Mouse (Mus musculus) lung, embryonic 15.5 days (tissue): Measurements from ENCODE around the gene Piezo1. TPM values are rescaled to one million over a fixed set of nuclear protein-coding genes. Genes with fewer than 3 reads are reported as not detected.

Experiments
- ATAC-seq: fragments of 200-750 bp; cut with Nextera tagmentation; 2 replicates; pipeline ENCODE4 v1.8.0; 2017; ENCODE audit warnings: moderate number of reproducible peaks, borderline replicate concordance; ENCODE audit not compliant: low FRiP score, low TSS enrichment; ENCODE audit errors: extremely low read depth
- H3K27ac ChIP-seq: fragments of 300-500 bp; sonication (generic); 2 replicates; pipeline ENCODE4 v1.5.1; 2015; ENCODE audit warnings: moderate library complexity, mild to moderate bottlenecking, inconsistent platforms
- H3K27me3 ChIP-seq: fragments of 300-500 bp; sonication (generic); 2 replicates; pipeline ENCODE4 v1.6.1; 2015; ENCODE audit warnings: inconsistent platforms
- H3K36me3 ChIP-seq: fragments of 300-500 bp; sonication (generic); 2 replicates; pipeline ENCODE4 v1.6.1; 2015; ENCODE audit warnings: inconsistent platforms
- H3K4me1 ChIP-seq: fragments of 300-500 bp; sonication (generic); 2 replicates; pipeline ENCODE4 v1.6.1; 2015; ENCODE audit warnings: inconsistent platforms
- H3K4me2 ChIP-seq: fragments of 300-500 bp; sonication (generic); 2 replicates; pipeline ENCODE4 v1.6.1; 2015; ENCODE audit warnings: inconsistent platforms, mild to moderate bottlenecking, moderate library complexity
- H3K4me3 ChIP-seq: fragments of 300-500 bp; sonication (generic); 2 replicates; pipeline ENCODE4 v1.5.1; 2015; ENCODE audit warnings: mild to moderate bottlenecking, inconsistent platforms
- H3K9ac ChIP-seq: fragments of 300-500 bp; sonication (generic); 2 replicates; pipeline ENCODE4 v1.6.1; 2015; ENCODE audit warnings: inconsistent platforms
- H3K9me3 ChIP-seq: fragments of 300-500 bp; sonication (generic); 2 replicates; pipeline ENCODE4 v1.6.1; 2016; ENCODE audit warnings: inconsistent platforms
- WGBS: fragments of 180-500 bp; shearing (Covaris S2); methylation state at CpG from one replicate; pipeline ENCODE4 v1.1.7; 2015; 5-methylcytosine and 5-hydroxymethylcytosine counted together
- polyA plus RNA-seq: library from polyadenylated mRNA; unstranded; fragments of >200 nt; fragmentation: Nextera tagmentation; extraction: Ambion mirVana; gene quantifications from 2 replicates; pipeline ENCODE4 v1.2.1, GENCODE M21; 2015

The Piezo1 gene
- polyA plus RNA-seq, 1 experiment from 2014 or later = 23.4 TPM

- Histone ChIP-seq H3K36me3 (peaks cover 5% of the 10 kb centered on the region; the same call in 1 of the 2 replicates), H3K4me3 (no peak overlapping the region), H3K27me3 (no peaks in the 10 kb centered on the region), H3K4me1 (peaks cover 50% of the 10 kb centered on the region), H3K9ac (no peak overlapping the region), H3K27ac (peak overlapping the region; percentile 86), H3K9me3 (no peaks in the 10 kb centered on the region), H3K4me2 (peak overlapping the region; percentile 25)
- ATAC-seq = peak; percentile 76; the same call in 1 of the 2 replicates
- 16% methylated on average over 6 of the region's 6 CpGs for WGBS
These were observed 33.5 kb downstream of the Piezo1 start for GRCm38 (mm10) chr8:122517541-122518190.

GRCm38 (mm10) chr8:122515699-122516098 is 35.4 kb downstream of the Piezo1 start:
- H3K27me3 ChIP-seq = no peaks in the 10 kb centered on the region
- WGBS = 86% methylated on average over 14 of the region's 14 CpGs
- H3K4me2 ChIP-seq = no peak overlapping the region
- no peaks in the 10 kb centered on the region for H3K9me3 ChIP-seq
- ATAC-seq = no peak
- peaks cover 10% of the 10 kb centered on the region; the same call in 1 of the 2 replicates for H3K36me3 ChIP-seq
- H3K9ac ChIP-seq = no peak overlapping the region
- peak overlapping the region; percentile 86; the same call in 1 of the 2 replicates for H3K27ac ChIP-seq
- H3K4me1 ChIP-seq = peaks cover 63% of the 10 kb centered on the region
- no peak overlapping the region for H3K4me3 ChIP-seq

DNA sequence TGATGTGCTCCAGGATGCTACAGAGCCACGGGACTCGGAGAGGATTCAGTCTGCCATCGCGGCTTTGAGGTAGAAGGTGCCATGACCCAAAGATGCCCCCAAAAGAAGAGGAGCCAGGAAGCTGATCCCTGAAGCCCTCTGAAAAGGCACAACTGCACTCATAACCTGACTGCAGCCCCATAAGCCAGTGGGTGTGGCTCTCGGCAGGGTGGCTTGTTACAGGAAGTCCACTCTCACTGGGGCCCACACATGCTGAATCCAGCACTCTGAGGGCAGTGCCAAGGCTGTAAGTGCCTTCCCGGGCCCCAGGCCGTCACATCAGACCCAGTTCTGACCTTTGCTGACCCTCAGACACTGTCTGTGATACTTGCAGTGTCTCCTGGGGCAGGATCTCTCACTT is 38.7 kb downstream of the Piezo1 start:
- H3K27me3 ChIP-seq = no peaks in the 10 kb centered on the region
- no peaks in the 10 kb centered on the region for H3K9me3 ChIP-seq
- H3K36me3 ChIP-seq = peaks cover 10% of the 10 kb centered on the region; the same call in 1 of the 2 replicates
- no peak overlapping the region for H3K4me3 ChIP-seq
- H3K27ac ChIP-seq = peak overlapping the region; percentile 84
- no peak overlapping the region for H3K9ac ChIP-seq
- 58% methylated on average over 7 of the region's 7 CpGs for WGBS
- H3K4me2 ChIP-seq = no peak overlapping the region
- peaks cover 38% of the 10 kb centered on the region for H3K4me1 ChIP-seq
- no peak for ATAC-seq

DNA sequence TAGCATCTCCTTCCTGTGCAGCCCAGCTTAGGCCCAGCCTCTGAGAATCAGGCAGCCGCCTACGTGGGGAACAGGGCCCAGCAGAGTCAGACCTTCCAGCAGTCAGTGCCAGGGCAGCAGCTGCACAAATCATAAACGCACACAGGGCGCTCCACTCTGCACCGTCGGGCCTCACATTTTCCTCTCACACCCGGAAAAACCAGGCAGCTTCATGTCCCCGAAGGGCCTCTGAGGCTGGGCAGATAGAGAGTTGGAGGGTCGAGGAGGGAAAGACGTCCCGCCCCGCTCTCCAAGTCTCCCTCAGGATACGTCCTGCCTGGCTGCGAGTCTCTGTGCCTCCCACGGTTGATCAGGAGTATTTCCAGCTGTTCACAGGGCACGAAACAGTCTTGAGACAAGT is 39.6 kb downstream of the Piezo1 start:
- peaks cover 30% of the 10 kb centered on the region for H3K4me1 ChIP-seq
- no peak overlapping the region for H3K4me3 ChIP-seq
- H3K9ac ChIP-seq = no peak overlapping the region
- 43% methylated on average over 16 of the region's 16 CpGs for WGBS
- peak overlapping the region; percentile 84 for H3K27ac ChIP-seq
- peak; percentile 75; the same call in 1 of the 2 replicates for ATAC-seq
- H3K9me3 ChIP-seq = no peaks in the 10 kb centered on the region
- no peaks in the 10 kb centered on the region for H3K27me3 ChIP-seq
- no peak overlapping the region for H3K4me2 ChIP-seq
- H3K36me3 ChIP-seq = peaks cover 10% of the 10 kb centered on the region; the same call in 1 of the 2 replicates

- 30% methylated on average over 10 of the region's 10 CpGs for WGBS
These were observed 50.3 kb downstream of the Piezo1 start for GRCm38 (mm10) chr8:122500856-122501255.

GRCm38 (mm10) chr8:122497912-122498311 is 53.2 kb downstream of the Piezo1 start:
- H3K9me3 ChIP-seq = no peaks in the 10 kb centered on the region
- no peak for ATAC-seq
- WGBS = 70% methylated on average over 17 of the region's 17 CpGs
- no peaks in the 10 kb centered on the region for H3K4me1 ChIP-seq
- H3K27me3 ChIP-seq = no peaks in the 10 kb centered on the region
- H3K4me3 ChIP-seq = no peak overlapping the region
- peak overlapping the region; percentile 68 for H3K27ac ChIP-seq
- peaks cover 75% of the 10 kb centered on the region for H3K36me3 ChIP-seq
- H3K9ac ChIP-seq = no peak overlapping the region
- no peak overlapping the region for H3K4me2 ChIP-seq

More at GRCm38 (mm10) chr8:122500856-122501255, 50.3 kb downstream of the Piezo1 start:
- Histone ChIP-seq H3K36me3 (peaks cover 47% of the 10 kb centered on the region), H3K27ac (no peak overlapping the region), H3K9me3 (no peaks in the 10 kb centered on the region), H3K9ac (no peak overlapping the region), H3K27me3 (no peaks in the 10 kb centered on the region), H3K4me3 (no peak overlapping the region), H3K4me1 (no peaks in the 10 kb centered on the region), H3K4me2 (no peak overlapping the region)
- ATAC-seq = peak; percentile 35; the same call in 1 of the 2 replicates

- Histone ChIP-seq H3K27me3 (no peaks in the 10 kb centered on the region), H3K9ac (no peak overlapping the region), H3K4me2 (no peak overlapping the region), H3K36me3 (peaks cover 82% of the 10 kb centered on the region), H3K9me3 (no peaks in the 10 kb centered on the region), H3K4me1 (no peaks in the 10 kb centered on the region), H3K4me3 (no peak overlapping the region), H3K27ac (peak overlapping the region; percentile 68)
- ATAC-seq = peak; percentile 15; the same call in 1 of the 2 replicates
- 76% methylated on average over 12 of the region's 12 CpGs for WGBS
These were observed 54.0 kb downstream of the Piezo1 start for GRCm38 (mm10) chr8:122497016-122497734.

DNA sequence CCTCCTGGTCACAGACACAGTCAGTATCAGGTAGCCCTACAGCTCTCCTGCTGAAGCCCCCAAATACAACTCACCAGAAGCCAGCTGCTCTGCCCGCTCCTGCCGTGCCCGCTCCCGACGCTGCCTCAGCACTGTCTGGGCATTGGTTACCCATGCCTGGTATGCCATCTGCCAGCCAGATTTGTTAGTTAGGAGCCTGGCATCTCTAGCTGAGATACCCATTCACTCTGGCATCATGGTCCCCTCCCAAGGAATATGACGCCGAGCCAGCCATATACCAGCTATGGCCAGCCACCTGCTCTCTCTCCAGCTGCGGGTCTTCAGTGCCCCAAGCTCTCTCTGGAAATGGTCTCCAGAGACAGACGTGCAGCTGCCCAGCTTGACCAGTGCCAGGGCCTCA is 62.7 kb downstream of the Piezo1 start:
- WGBS = 91% methylated on average over 9 of the region's 9 CpGs
- no peak for ATAC-seq
- Histone ChIP-seq H3K27me3 (no peaks in the 10 kb centered on the region), H3K9me3 (no peaks in the 10 kb centered on the region), H3K36me3 (peaks cover 96% of the 10 kb centered on the region), H3K4me3 (no peak overlapping the region), H3K4me1 (no peaks in the 10 kb centered on the region), H3K4me2 (no peak overlapping the region), H3K27ac (no peak overlapping the region), H3K9ac (no peak overlapping the region)

- no peaks in the 10 kb centered on the region for H3K27me3 ChIP-seq
- H3K9ac ChIP-seq = no peak overlapping the region
- peaks cover 92% of the 10 kb centered on the region for H3K36me3 ChIP-seq
- H3K4me1 ChIP-seq = no peaks in the 10 kb centered on the region
- H3K27ac ChIP-seq = no peak overlapping the region
- no peaks in the 10 kb centered on the region for H3K9me3 ChIP-seq
- no peak overlapping the region for H3K4me2 ChIP-seq
- H3K4me3 ChIP-seq = no peak overlapping the region
- WGBS = 84% methylated on average over 12 of the region's 12 CpGs
- ATAC-seq = no peak
These were observed 66.3 kb downstream of the Piezo1 start for GRCm38 (mm10) chr8:122484831-122485230.

GRCm38 (mm10) chr8:122483877-122484276 is 67.3 kb downstream of the Piezo1 start:
- Histone ChIP-seq H3K4me3 (no peak overlapping the region), H3K27ac (no peak overlapping the region), H3K27me3 (no peaks in the 10 kb centered on the region), H3K4me1 (no peaks in the 10 kb centered on the region), H3K36me3 (peaks cover 92% of the 10 kb centered on the region), H3K9ac (no peak overlapping the region), H3K9me3 (no peaks in the 10 kb centered on the region), H3K4me2 (no peak overlapping the region)
- ATAC-seq = no peak
- WGBS = 98% methylated on average over 7 of the region's 7 CpGs

DNA sequence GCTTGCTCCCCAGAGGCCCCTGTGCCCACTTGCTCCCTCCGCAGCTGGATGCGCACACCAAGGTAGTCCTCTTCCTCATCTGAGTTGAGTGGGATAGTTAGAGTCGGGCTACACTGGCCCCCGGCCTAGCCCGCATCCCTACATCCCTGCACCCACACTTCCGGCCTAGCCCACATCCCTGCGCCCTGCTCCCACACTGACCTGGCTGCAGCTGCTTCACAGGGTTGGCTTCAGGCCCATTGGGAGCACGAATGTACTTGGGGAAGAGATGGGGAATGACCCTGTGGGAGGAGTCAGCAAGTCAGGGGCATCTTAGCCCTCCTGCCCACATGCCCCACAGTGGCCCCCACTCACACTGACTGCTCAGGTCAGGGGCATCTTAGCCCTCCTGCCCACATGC is 68.7 kb downstream of the Piezo1 start:
- H3K36me3 ChIP-seq = peaks cover 82% of the 10 kb centered on the region
- H3K4me2 ChIP-seq = no peak overlapping the region
- no peak overlapping the region for H3K9ac ChIP-seq
- H3K27me3 ChIP-seq = no peaks in the 10 kb centered on the region
- no peak overlapping the region for H3K4me3 ChIP-seq
- no peak overlapping the region for H3K27ac ChIP-seq
- ATAC-seq = no peak
- no peaks in the 10 kb centered on the region for H3K9me3 ChIP-seq
- no peaks in the 10 kb centered on the region for H3K4me1 ChIP-seq
- WGBS = 87% methylated on average over 8 of the region's 8 CpGs
